Mouse (Mus musculus): ENCODE measurements around the gene Mto1.
"Not testable (repeated sequence)": the region's sequence is repeated elsewhere in the genome, so short reads cannot be mapped to it uniquely, and the experiment has no call there.

DNA sequence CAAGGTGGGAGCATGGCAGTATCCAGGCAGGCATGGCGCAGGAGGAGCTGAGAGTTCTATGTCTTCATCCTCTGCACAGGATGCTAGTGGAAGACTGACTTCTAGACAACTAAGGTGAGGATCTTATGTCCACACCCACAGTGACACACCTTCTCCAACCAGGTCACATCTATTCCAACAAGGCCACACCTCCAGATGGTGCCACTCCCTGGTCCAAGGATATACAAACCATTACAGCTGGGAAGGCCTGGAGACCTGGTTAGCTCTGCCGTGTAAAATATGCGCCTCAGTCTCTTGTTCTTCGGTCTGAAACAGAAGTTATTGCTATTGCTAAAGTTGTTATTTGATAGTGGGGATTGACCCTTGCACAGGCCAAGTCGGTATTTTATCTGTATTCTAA, 40.0 kb downstream of the Mto1 start:
- TF ChIP-seq CTCF, EP300 (IDR thresholded peaks at IDR 0.05; ENCODE audit: low read depth): not testable (repeated sequence)

Data from heart, postnatal 0 days (tissue).